Mouse (Mus musculus) kidney, embryonic 15.5 days (tissue): ENCODE measurements around the gene Mfsd4b5. TPM values are rescaled to one million over a fixed set of nuclear protein-coding genes. Genes with fewer than 3 reads are reported as not detected.
"Not testable (repeated sequence)": the region's sequence is repeated elsewhere in the genome, so short reads cannot be mapped to it uniquely, and the experiment has no call there.

Experiments used
- ATAC-seq: fragments of 200-750 bp; cut with Nextera tagmentation; replicated peaks from 2 replicates; pipeline ENCODE4 v1.8.0; 2017; ENCODE audit warnings: moderate TSS enrichment; ENCODE audit not compliant: low FRiP score
- H3K27ac ChIP-seq: fragments of 300-500 bp; sonication (generic); 2 replicates; pipeline ENCODE4 v1.5.1; 2015; ENCODE audit warnings: mild to moderate bottlenecking, inconsistent platforms
- H3K27me3 ChIP-seq: fragments of 300-500 bp; sonication (generic); 2 replicates; pipeline ENCODE4 v1.6.1; 2015; ENCODE audit warnings: inconsistent platforms
- H3K36me3 ChIP-seq: fragments of 300-500 bp; sonication (generic); 2 replicates; pipeline ENCODE4 v1.6.1; 2015; ENCODE audit warnings: inconsistent platforms
- H3K4me1 ChIP-seq: fragments of 300-500 bp; sonication (generic); 2 replicates; pipeline ENCODE4 v1.6.1; 2015; ENCODE audit warnings: inconsistent platforms
- H3K4me2 ChIP-seq: fragments of 300-500 bp; sonication (generic); 2 replicates; pipeline ENCODE4 v1.6.1; 2015; ENCODE audit warnings: moderate library complexity, mild to moderate bottlenecking, inconsistent platforms
- H3K4me3 ChIP-seq: fragments of 300-500 bp; sonication (generic); replicated peaks from 2 replicates; pipeline ENCODE4 v1.5.1; 2015; ENCODE audit warnings: mild to moderate bottlenecking, inconsistent platforms
- H3K9ac ChIP-seq: fragments of 300-500 bp; sonication (generic); 2 replicates; pipeline ENCODE4 v1.6.1; 2015; ENCODE audit warnings: mild to moderate bottlenecking, inconsistent platforms
- H3K9me3 ChIP-seq: fragments of 300-500 bp; sonication (generic); replicated peaks from 2 replicates; pipeline ENCODE4 v1.6.1; 2016; ENCODE audit warnings: inconsistent platforms
- WGBS: fragments of 180-500 bp; shearing (Covaris S2); methylation state at CpG from one replicate; pipeline ENCODE4 v1.1.7; 2015; ENCODE audit warnings: mixed read lengths; 5-methylcytosine and 5-hydroxymethylcytosine counted together
- polyA plus RNA-seq: library from polyadenylated mRNA; unstranded; fragments of >200 nt; fragmentation: Nextera tagmentation; extraction: Ambion mirVana; gene quantifications from 2 replicates; pipeline ENCODE4 v1.2.1, GENCODE M21; 2015

Gene Mfsd4b5
- polyA plus RNA-seq, 1 experiment from 2014 or later, result 4.1 TPM

DNA sequence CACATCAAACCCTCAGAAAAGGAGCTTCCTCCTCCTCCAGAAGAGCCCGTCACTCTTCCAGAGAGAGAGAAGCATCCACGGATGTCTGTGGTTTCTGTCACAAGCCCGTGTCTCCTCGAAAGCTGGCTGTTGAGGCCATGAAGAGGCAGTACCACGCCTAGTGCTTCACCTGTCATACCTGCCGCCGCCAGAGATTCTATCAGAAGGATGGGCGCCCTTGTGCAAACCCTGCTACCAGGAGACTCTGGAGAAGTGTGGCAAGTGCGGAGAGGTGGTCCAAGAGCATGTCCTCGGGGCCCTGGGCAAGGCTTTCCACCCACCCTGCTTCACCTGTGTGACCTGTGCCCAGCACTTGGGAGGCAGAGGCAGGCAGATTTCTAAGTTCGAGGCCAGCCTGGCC lies 23.1 kb upstream of the Mfsd4b5 start:
- Histone ChIP-seq H3K4me3 (no peak overlapping the region), H3K4me1 (peaks cover 4% of the 10 kb centered on the region; the same call in 1 of the 2 replicates), H3K9me3 (no peaks in the 10 kb centered on the region), H3K27ac (no peak overlapping the region), H3K9ac (no peak overlapping the region), H3K36me3 (no peaks in the 10 kb centered on the region), H3K27me3 (no peaks in the 10 kb centered on the region), H3K4me2 (no peak overlapping the region)
- 84% methylated on average over 11 of the region's 11 CpGs for WGBS
- no peak for ATAC-seq

DNA sequence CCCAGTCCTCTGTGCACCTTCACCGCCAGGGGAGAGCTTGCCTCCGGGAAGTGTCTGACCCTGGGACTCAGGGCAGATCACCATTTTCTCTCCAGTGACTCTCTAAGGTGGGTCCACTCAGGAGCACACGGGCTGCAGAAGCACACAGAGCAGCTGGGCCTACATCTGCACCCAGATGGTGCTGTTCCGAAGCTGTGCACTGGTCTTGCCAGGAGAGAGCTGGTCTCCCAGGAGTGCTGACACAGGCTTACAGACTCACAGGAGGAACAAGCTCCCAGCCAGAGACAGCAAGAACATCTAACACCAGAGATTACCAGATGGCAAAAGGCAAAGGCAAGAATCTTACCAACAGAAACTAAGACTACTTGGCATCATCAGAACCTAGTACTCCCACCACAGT lies 22.4 kb upstream of the Mfsd4b5 start:
- not testable (repeated sequence) for ATAC-seq, H3K4me3 ChIP-seq, H3K4me1 ChIP-seq, H3K27me3 ChIP-seq, H3K4me2 ChIP-seq, H3K36me3 ChIP-seq, H3K9me3 ChIP-seq, H3K9ac ChIP-seq, H3K27ac ChIP-seq
- 75% methylated on average over 4 of the region's 4 CpGs for WGBS

DNA sequence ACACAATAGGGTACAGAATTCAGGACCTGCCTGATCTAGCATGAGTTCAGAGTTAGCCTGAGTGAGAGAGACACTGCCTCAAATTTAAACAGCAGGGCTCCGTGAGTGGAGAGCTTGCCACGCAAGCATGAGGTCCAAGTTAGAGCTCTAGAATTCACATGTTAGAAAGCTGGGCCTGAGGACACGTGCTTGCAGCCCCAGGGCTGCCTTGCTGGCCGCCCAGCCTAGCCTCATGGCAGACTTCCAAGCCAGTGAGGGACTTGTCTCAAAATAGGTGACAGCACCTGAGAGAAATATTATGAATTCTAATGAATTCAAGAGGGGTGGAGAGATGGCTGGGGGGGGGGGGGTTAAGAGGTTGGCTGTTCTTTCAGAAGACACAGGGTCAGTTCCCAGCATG lies 21.5 kb upstream of the Mfsd4b5 start:
- H3K4me2 ChIP-seq, result no peak overlapping the region
- H3K36me3 ChIP-seq, result no peaks in the 10 kb centered on the region
- no peaks in the 10 kb centered on the region for H3K27me3 ChIP-seq
- H3K9ac ChIP-seq, result no peak overlapping the region
- H3K4me3 ChIP-seq, result no peak overlapping the region
- H3K9me3 ChIP-seq, result no peaks in the 10 kb centered on the region
- no peak overlapping the region for H3K27ac ChIP-seq
- 89% methylated on average over 4 of the region's 4 CpGs for WGBS
- peaks cover 4% of the 10 kb centered on the region; the same call in 1 of the 2 replicates for H3K4me1 ChIP-seq
- ATAC-seq, result no peak

DNA sequence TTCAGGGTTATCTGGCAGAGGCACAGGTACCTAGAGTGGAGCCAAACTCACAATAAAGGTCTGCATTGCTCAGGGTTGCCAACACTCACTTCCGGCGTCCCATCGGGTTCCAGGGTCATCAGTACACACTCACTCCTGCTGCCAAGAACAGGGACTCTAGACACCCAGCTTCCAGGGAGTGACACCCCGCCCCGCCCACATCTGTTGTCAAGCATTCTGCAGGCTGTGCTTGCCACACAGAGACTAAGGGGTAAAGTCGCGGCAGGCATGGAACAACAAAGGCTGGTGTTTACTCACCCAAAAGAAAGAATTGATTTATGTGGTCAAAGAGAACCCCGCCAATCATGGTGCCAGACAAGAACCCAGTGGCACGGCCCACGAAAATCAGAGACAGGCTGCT lies 20.5 kb upstream of the Mfsd4b5 start:
- no peak overlapping the region for H3K4me3 ChIP-seq
- H3K27me3 ChIP-seq, result no peaks in the 10 kb centered on the region
- no peak overlapping the region for H3K9ac ChIP-seq
- peaks cover 4% of the 10 kb centered on the region; the same call in 1 of the 2 replicates for H3K4me1 ChIP-seq
- WGBS, result 69% methylated on average over 10 of the region's 10 CpGs
- H3K36me3 ChIP-seq, result no peaks in the 10 kb centered on the region
- H3K9me3 ChIP-seq, result no peaks in the 10 kb centered on the region
- H3K27ac ChIP-seq, result no peak overlapping the region
- no peak overlapping the region for H3K4me2 ChIP-seq
- ATAC-seq, result no peak

DNA sequence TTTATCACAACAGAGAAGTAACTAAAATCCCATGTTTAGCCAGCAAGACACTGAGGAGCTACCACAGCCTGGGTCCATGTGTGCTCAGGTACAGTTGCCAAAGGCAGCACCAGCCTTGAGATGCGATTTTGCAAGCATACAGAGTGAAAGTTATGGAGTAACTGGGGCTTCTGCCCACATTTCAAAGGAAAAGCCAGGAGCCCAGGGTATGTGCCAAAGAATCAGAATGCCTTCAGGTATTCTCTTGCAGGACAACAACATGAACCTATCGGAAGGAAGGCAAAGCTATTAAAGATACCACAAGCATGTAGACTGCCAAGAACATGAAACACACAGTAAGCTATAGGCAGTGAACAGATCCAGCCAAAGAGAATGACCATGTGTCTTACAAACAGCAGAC lies 14.3 kb upstream of the Mfsd4b5 start:
- Histone ChIP-seq H3K27me3 (no peaks in the 10 kb centered on the region), H3K27ac (no peak overlapping the region), H3K9me3 (no peaks in the 10 kb centered on the region), H3K36me3 (no peaks in the 10 kb centered on the region), H3K4me1 (peaks cover 3% of the 10 kb centered on the region; the same call in 1 of the 2 replicates), H3K9ac (no peak overlapping the region), H3K4me2 (no peak overlapping the region), H3K4me3 (no peak overlapping the region)
- no peak for ATAC-seq
- 88% methylated on average over 2 of the region's 2 CpGs for WGBS

DNA sequence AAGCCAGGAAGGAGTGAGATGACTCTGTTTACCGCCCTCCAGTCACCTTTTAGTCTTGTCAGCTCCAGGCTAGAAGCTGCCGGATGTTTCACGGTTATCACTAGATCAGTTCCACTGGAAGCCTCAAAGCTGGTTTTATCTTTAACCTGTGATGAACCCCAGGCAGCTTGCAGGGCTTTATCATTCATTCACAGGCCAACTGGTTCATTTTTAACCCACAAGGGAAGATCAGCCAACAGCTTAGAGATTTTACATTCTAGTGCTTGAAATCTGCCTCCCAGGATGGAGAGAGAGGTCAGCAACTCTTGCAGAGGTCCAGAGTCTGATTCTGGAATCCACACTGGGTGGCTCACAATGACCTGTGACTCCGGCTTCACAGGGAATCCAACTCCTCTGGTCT lies 4.7 kb upstream of the Mfsd4b5 start:
- no peak overlapping the region for H3K4me3 ChIP-seq
- WGBS, result 58% methylated on average over 4 of the region's 4 CpGs
- H3K36me3 ChIP-seq, result no peaks in the 10 kb centered on the region
- 0 out of 2 replicates have a peak, but pooled peaks cover 4% of the 10 kb centered on the region for H3K9me3 ChIP-seq
- ATAC-seq, result peak; percentile 70
- H3K4me1 ChIP-seq, result peaks cover 9% of the 10 kb centered on the region; the same call in 1 of the 2 replicates
- H3K27ac ChIP-seq, result peak overlapping the region; percentile 67
- no peak overlapping the region for H3K4me2 ChIP-seq
- H3K27me3 ChIP-seq, result no peaks in the 10 kb centered on the region
- no peak overlapping the region for H3K9ac ChIP-seq

DNA sequence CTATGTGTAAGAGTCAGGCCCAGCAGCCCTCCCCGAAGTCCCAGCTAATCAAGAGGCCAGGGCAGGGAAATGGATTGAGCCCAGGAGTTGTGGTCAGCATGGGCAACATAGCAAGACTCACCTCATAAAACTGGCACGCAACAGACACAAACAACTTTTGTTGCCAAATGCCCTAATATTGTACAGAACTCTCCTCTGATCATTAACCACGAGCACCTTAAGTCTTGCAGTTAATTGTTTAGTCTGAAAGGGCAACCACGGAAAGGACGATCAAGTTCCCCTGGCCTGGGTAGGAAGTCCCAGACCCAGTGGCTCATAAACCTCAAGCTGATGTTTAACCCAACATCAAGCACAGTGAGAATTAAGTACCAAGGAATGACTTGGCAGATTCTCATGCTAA lies 3.8 kb downstream of the Mfsd4b5 start:
- WGBS, result 36% methylated on average over 5 of the region's 5 CpGs
- Histone ChIP-seq H3K27ac (peak overlapping the region; percentile 67), H3K4me1 (0 out of 2 replicates have a peak, but pooled peaks cover 8% of the 10 kb centered on the region), H3K27me3 (no peaks in the 10 kb centered on the region), H3K9me3 (peaks cover 9% of the 10 kb centered on the region; the same call in 1 of the 2 replicates), H3K36me3 (no peaks in the 10 kb centered on the region), H3K9ac (no peak overlapping the region), H3K4me3 (no peak overlapping the region), H3K4me2 (no peak overlapping the region)
- ATAC-seq, result peak; percentile 90

DNA sequence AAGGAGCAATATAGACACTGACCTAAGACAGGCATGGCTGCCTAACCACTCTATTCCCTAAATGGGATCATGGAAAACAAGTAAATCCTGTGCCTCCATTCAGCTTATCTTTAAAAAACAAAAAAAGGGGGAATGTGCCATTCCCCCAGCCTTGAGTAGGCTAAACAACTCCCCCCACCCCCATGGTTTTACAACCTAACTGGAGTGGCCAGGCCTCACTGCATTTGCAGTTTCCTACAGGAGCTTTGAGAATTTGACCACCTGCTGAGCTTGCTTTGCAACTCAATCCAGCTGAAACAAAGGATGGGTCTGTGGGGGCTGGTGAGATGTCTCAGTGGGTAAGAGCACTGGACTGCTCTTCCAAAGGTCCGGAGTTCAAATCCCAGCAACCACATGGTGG lies 8.2 kb downstream of the Mfsd4b5 start:
- 92% methylated on average over 1 of the region's 1 CpGs for WGBS

DNA sequence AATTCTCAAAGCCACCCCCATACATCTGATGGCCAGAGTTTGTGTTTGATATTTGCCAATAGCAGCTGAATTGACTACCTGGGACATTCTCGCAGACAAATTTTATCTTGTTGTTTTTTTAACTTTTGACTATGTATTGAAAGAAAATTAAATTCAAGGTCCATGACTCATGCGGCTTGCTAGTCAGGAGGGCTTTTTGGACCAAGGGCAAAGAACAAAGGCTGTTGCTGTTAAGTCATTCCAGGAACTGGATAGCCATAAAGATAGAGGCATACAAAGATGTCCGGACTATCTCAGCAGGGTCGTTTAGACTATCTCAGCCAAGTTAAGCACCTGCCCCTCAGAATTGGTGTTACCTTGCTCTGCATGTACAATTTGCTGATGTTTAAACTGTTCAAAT lies 9.1 kb downstream of the Mfsd4b5 start:
- Histone ChIP-seq H3K4me3 (no peak overlapping the region), H3K36me3 (no peaks in the 10 kb centered on the region), H3K4me2 (no peak overlapping the region), H3K9ac (no peak overlapping the region), H3K27ac (no peak overlapping the region), H3K9me3 (peaks cover 16% of the 10 kb centered on the region; the same call in 1 of the 2 replicates), H3K27me3 (no peaks in the 10 kb centered on the region), H3K4me1 (0 out of 2 replicates have a peak, but pooled peaks cover under 1% of the 10 kb centered on the region)
- 92% methylated on average over 4 of the region's 4 CpGs for WGBS
- ATAC-seq, result no peak

More for the DNA sequence above, 8.2 kb downstream of the Mfsd4b5 start:
- no peak for ATAC-seq
- peaks cover 16% of the 10 kb centered on the region; the same call in 1 of the 2 replicates for H3K9me3 ChIP-seq
- 0 out of 2 replicates have a peak, but pooled peaks cover 4% of the 10 kb centered on the region for H3K4me1 ChIP-seq
- no peak overlapping the region for H3K27ac ChIP-seq
- H3K4me3 ChIP-seq, result no peak overlapping the region
- H3K36me3 ChIP-seq, result no peaks in the 10 kb centered on the region
- H3K4me2 ChIP-seq, result no peak overlapping the region
- H3K27me3 ChIP-seq, result no peaks in the 10 kb centered on the region
- no peak overlapping the region for H3K9ac ChIP-seq

DNA sequence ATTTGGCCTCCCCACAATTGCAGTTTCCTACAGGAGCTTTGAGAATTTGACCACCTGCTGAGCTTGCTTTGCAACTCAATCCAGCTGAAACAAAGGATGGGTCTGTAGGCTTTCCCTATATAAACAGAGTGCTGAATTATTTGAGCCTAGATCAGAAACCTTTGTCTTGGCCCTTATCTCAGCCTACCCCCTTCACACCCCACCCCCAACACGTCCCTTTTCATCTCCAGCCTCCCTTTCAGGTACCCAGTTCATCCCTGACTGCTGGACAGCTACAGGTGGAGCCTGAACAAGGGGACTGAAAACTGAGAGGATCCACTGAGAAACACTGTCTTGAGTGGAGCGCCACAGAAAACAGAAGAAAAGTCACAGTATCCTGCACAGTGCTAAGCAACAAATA lies 10.7 kb downstream of the Mfsd4b5 start:
- H3K4me2 ChIP-seq, result no peak overlapping the region
- no peak for ATAC-seq
- no peaks in the 10 kb centered on the region for H3K4me1 ChIP-seq
- H3K36me3 ChIP-seq, result no peaks in the 10 kb centered on the region
- H3K27ac ChIP-seq, result no peak overlapping the region
- H3K4me3 ChIP-seq, result no peak overlapping the region
- H3K9me3 ChIP-seq, result peaks cover 16% of the 10 kb centered on the region; the same call in 1 of the 2 replicates
- 55% methylated on average over 2 of the region's 2 CpGs for WGBS
- no peak overlapping the region for H3K9ac ChIP-seq
- no peaks in the 10 kb centered on the region for H3K27me3 ChIP-seq

DNA sequence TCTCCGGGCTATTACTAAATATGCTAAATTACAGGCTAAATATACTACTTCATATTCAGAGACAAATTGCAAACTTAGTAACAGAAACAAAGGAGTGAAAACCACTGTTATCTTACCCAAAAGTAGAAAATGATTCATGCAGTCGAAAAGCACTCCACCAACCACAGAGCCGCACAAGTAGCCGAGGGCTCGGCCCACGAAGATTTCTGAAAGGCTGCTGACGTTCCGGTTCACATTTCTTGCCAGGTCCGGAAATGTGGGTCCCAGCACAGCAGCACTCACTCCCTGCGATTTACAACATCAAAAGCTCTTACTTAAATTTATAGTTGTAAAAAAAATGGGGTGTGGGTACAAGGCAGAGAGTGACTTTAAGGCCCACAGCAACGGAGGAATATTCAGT lies 11.5 kb downstream of the Mfsd4b5 start:
- Histone ChIP-seq H3K4me2 (no peak overlapping the region), H3K27ac (no peak overlapping the region), H3K27me3 (no peaks in the 10 kb centered on the region), H3K9ac (no peak overlapping the region), H3K36me3 (no peaks in the 10 kb centered on the region), H3K9me3 (peaks cover 16% of the 10 kb centered on the region; the same call in 1 of the 2 replicates), H3K4me3 (no peak overlapping the region), H3K4me1 (no peaks in the 10 kb centered on the region)
- 42% methylated on average over 11 of the region's 11 CpGs for WGBS
- no peak for ATAC-seq

DNA sequence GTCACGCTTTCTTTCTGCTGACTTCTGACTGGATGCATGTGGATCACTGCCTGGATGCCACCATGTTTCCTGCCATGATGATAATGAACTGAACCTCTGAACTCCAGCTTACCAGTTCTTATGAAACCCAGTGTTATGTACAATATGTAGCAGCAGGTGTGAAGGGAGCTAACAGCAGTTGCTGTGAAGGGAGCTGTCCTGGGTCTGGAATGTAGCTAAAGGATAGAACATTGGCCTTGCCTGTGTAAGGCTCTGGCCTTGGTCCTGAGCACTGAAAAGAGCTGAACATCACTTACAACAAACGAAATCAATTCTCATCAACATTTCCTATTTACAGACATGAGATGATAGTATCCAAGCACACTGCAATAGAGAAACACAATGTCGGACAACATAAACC lies 18.9 kb downstream of the Mfsd4b5 start:
- Histone ChIP-seq H3K9ac (no peak overlapping the region), H3K27me3 (no peaks in the 10 kb centered on the region), H3K36me3 (no peaks in the 10 kb centered on the region), H3K9me3 (no peaks in the 10 kb centered on the region), H3K27ac (no peak overlapping the region), H3K4me1 (no peaks in the 10 kb centered on the region), H3K4me3 (no peak overlapping the region), H3K4me2 (no peak overlapping the region)
- WGBS, result 86% methylated on average over 3 of the region's 3 CpGs
- ATAC-seq, result no peak

DNA sequence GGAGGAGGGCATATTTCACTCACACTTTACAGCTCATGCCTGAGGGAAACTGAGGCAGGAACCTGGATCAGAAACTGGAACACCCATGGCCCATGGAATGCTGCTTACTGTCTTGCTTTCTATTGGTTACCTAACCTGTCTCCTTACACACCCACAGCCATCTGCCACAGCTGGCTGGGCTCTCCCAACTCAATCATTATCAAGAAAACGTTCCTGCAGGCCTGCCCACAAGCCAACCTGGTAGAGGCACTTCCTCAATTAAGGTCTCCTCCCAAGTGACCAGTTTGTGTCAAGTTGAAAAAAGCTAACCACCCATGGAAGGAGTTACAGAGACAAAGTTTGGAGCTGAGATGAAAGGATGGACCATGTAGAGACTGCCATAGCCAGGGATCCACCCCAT lies 24.5 kb downstream of the Mfsd4b5 start:
- Histone ChIP-seq H3K4me1 (peaks cover 11% of the 10 kb centered on the region), H3K27ac (no peak overlapping the region), H3K27me3 (no peaks in the 10 kb centered on the region), H3K36me3 (no peaks in the 10 kb centered on the region), H3K9me3 (no peaks in the 10 kb centered on the region), H3K4me3 (no peak overlapping the region), H3K9ac (no peak overlapping the region), H3K4me2 (no peak overlapping the region)
- ATAC-seq, result no peak
- 39% methylated on average over 1 of the region's 1 CpGs for WGBS
